Mouse (Mus musculus) urinary bladder, postnatal 25 days (tissue): ENCODE results near the gene Wnt3a.

Experiments used
- DNase-seq: peaks from one replicate; pipeline ENCODE4 v3.0.0; 2022; ENCODE audit warnings: low spot score

Wnt3a gene

GRCm38 (mm10) chr11:59290702-59291303, at the start of gene Wnt3a:
Wnt3a (minus strand) TSS chr11:59290752.
- DNase-seq: no peak

GRCm38 (mm10) chr11:59338736-59339120, 48.2 kb upstream of the Wnt3a start:
- DNase-seq: no peak

GRCm38 (mm10) chr11:59337955-59338735, 47.6 kb upstream of the Wnt3a start:
- DNase-seq: no peak

- DNase-seq: no peak
These were observed 45.8 kb upstream of the Wnt3a start for GRCm38 (mm10) chr11:59336381-59336780.

GRCm38 (mm10) chr11:59335942-59336341, 45.4 kb upstream of the Wnt3a start:
- DNase-seq: no peak

- no peak for DNase-seq
These were observed 44.6 kb upstream of the Wnt3a start for GRCm38 (mm10) chr11:59335150-59335549.

- DNase-seq: no peak
These were observed 42.4 kb upstream of the Wnt3a start for GRCm38 (mm10) chr11:59332938-59333337.

- no peak for DNase-seq
These were observed 40.8 kb upstream of the Wnt3a start for GRCm38 (mm10) chr11:59331167-59331869.

- DNase-seq: peak; percentile 71
These were observed 40.0 kb upstream of the Wnt3a start for GRCm38 (mm10) chr11:59330560-59330959.

- no peak for DNase-seq
These were observed 39.1 kb upstream of the Wnt3a start for GRCm38 (mm10) chr11:59329616-59330015.

- no peak for DNase-seq
These were observed 37.1 kb upstream of the Wnt3a start for GRCm38 (mm10) chr11:59327625-59328024.

- DNase-seq: no peak
These were observed 34.2 kb upstream of the Wnt3a start for GRCm38 (mm10) chr11:59324777-59325176.

- DNase-seq: no peak
These were observed 32.4 kb upstream of the Wnt3a start for GRCm38 (mm10) chr11:59322988-59323387.

GRCm38 (mm10) chr11:59316517-59316916, 26.0 kb upstream of the Wnt3a start:
- no peak for DNase-seq

GRCm38 (mm10) chr11:59313944-59314343, 23.4 kb upstream of the Wnt3a start:
- no peak for DNase-seq

GRCm38 (mm10) chr11:59313029-59313811, 22.7 kb upstream of the Wnt3a start:
- no peak for DNase-seq

GRCm38 (mm10) chr11:59312501-59312900, 21.9 kb upstream of the Wnt3a start:
- no peak for DNase-seq

GRCm38 (mm10) chr11:59312060-59312459, 21.5 kb upstream of the Wnt3a start:
- no peak for DNase-seq

GRCm38 (mm10) chr11:59309976-59310375, 19.4 kb upstream of the Wnt3a start:
- no peak for DNase-seq

GRCm38 (mm10) chr11:59309106-59309805, 18.7 kb upstream of the Wnt3a start:
- DNase-seq: no peak

- no peak for DNase-seq
These were observed 18.1 kb upstream of the Wnt3a start for GRCm38 (mm10) chr11:59308625-59309024.

- DNase-seq: no peak
These were observed 17.6 kb upstream of the Wnt3a start for GRCm38 (mm10) chr11:59308164-59308542.
